Mouse (Mus musculus) spleen, adult 10 weeks (tissue): ENCODE data around the gene Paqr5. TPM values are rescaled to one million over a fixed set of nuclear protein-coding genes. Genes with fewer than 3 reads are reported as not detected.

Experiments
- polyA plus RNA-seq: library from polyadenylated mRNA; stranded (reverse); fragments of 350-450 nt; fragmentation: Illumina TruSeq; extraction: RNeasy Lipid Tissue Mini Kit (QIAGEN cat#74804); gene quantifications from one replicate; pipeline ENCODE4 v1.2.3, GENCODE M21; 2015; ENCODE audit warnings: low replicate concordance; ENCODE audit not compliant: insufficient read depth

Paqr5 gene
- 0.79 TPM for polyA plus RNA-seq

DNA sequence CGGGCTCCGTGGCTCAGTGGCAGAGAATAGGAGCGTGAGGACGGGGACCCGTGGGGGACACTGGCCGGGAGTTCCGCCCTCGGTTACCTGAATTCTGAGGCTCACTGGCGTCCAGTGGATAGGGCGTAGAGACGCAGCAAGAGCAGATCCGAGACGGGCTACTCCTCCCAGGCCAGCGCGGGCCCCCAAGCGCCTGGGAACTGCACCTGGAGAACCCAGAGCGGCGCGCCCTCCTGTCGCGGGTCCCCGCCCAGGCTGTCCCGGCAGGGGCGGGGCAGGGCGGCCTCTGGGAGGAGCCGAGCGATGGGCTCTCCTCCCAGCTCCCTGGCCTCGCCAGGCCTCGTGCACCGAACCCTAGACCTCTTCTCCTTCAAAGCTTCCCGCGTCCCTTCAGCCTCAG lies at the start of gene Paqr5:
Gene Paqr5, minus strand, starts transcription at position 257 of the 400 bp plus-strand sequence.

DNA sequence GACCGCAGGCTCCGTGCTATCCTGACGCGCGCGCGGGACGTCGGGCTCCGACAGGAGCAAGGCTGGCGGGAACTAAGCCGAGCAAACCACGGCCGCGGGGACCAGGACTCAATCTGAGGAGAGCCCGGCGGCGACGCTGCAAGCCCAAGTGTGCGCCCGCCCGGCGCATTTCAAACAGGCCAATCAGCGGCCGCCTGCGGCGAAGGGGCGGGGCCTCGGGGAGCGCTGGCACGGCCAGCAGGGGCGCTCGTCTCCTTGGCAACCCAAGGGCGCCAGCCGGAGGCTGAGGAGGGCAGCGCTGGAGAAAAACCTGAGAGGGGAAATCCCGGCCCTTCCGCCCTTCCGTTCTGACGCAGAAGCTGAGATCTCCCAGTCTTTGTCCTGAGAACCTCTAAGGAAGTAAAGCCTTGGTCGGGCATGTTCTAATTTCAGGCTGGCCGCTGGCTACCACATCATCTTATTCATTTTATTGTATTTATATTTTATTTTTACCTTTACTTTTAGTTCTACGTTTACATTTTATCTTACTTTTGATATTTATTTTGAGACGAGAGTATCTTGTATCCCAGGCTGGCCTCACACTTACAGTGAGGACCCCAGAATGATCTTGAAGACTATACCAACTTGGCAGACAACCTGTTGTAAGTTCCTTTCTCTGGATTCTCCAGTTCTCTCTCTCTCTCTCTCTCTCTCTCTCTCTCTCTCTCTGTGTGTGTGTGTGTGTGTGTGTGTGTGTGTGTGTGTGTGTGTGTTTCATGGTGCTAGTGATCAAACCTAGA lies 79.8 kb downstream of the Paqr5 start, which contains the start of gene Kif23:
Gene Kif23, minus strand, starts transcription at position 152 of the 779 bp plus-strand sequence.

DNA sequence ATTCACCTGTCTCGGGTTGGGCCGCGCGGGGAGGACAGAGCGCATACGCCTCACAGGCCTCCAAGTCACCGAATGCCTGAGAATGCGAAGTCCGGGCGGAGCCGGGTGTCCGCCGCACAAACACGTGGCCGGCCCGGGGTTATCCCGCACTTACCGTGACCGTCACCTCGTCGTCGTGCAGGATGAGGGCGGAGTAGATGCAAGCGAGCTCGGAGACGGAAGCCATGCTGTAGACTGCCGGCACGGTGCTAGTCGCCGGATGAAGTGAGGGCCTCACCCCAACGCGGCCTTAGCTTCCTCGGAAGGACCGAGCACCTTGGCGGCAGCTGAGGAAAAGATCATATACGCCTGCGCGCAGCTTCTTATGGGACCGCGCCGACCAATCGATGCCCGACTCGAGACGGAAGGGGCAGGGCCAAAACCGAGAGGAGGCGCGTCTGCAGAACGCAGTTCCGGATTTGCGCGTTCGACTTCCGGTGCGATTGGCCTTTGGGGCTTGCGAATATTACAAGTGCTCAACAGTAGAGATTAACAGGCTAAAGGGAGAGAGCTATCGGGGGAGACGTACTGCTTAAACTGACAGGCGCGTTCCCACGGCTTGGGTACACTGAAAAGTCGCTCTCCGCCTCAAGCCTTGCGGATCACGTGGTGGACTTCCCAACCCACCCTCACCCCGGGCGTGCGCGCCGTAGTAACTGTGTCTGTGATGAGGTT lies 112.3 kb downstream of the Paqr5 start, which contains the start of gene Rplp1:
Gene Rplp1, minus strand, starts transcription at position 340 of the 714 bp plus-strand sequence.

Other genes starting within 250 kb of the Paqr5 start
- gene Rplp1, start 112.3 kb downstream of the Paqr5 start, polyA plus RNA-seq: 307 TPM
- 48.1 TPM for gene Kif23, start 80.1 kb downstream of the Paqr5 start, polyA plus RNA-seq
- 14.6 TPM for gene Glce, start 95.8 kb upstream of the Paqr5 start, polyA plus RNA-seq